Mouse (Mus musculus) bone marrow, adult 2 months (tissue): Measurements from ENCODE around the gene Gm20538.

Source experiments
- CTCF ChIP-seq: fragments of 200-500 bp; IDR thresholded peaks from 2 replicates; pipeline ENCODE4 v1.5.1; 2011; ENCODE audit warnings: low read length, control low read depth; ENCODE audit not compliant: control insufficient read depth, insufficient read depth
- POLR2A ChIP-seq: fragments of 200-500 bp; IDR thresholded peaks from 2 replicates; pipeline ENCODE4 v1.6.1; 2011; ENCODE audit warnings: low read depth, mild to moderate bottlenecking, control low read depth, low read length, borderline replicate concordance; ENCODE audit not compliant: control insufficient read depth

- TF ChIP-seq POLR2A (no peak), CTCF (no peak)
These were observed 15.1 kb upstream of the Gm20538 start for GRCm38 (mm10) chr19:44567763-44568162.
